Mouse (Mus musculus) midbrain, embryonic 13.5 days (tissue): ENCODE data around the gene Hist2h3c1. TPM values are rescaled to one million over a fixed set of nuclear protein-coding genes. Genes with fewer than 3 reads are reported as not detected.
"Not testable (repeated sequence)": the region's sequence is repeated elsewhere in the genome, so short reads cannot be mapped to it uniquely, and the experiment has no call there.

Experiments used
- ATAC-seq: fragments of 200-750 bp; cut with Nextera tagmentation; 2 replicates; pipeline ENCODE4 v1.8.0; 2017; ENCODE audit warnings: mild to moderate bottlenecking, moderate TSS enrichment, moderate library complexity
- H3K27ac ChIP-seq: fragments of 300-500 bp; sonication (generic); 2 replicates; pipeline ENCODE4 v1.5.1; 2015; ENCODE audit warnings: inconsistent platforms, mild to moderate bottlenecking, moderate library complexity
- H3K27me3 ChIP-seq: fragments of 300-500 bp; sonication (generic); 2 replicates; pipeline ENCODE4 v1.6.1; 2015; ENCODE audit warnings: mild to moderate bottlenecking, inconsistent platforms
- H3K36me3 ChIP-seq: fragments of 300-500 bp; sonication (generic); 2 replicates; pipeline ENCODE4 v1.6.1; 2015; ENCODE audit warnings: mild to moderate bottlenecking, inconsistent platforms
- H3K4me1 ChIP-seq: fragments of 300-500 bp; sonication (generic); replicated peaks from 2 replicates; pipeline ENCODE4 v1.6.1; 2015; ENCODE audit warnings: inconsistent platforms
- H3K4me2 ChIP-seq: fragments of 300-500 bp; sonication (generic); replicated peaks from 2 replicates; pipeline ENCODE4 v1.6.1; 2015; ENCODE audit warnings: moderate library complexity, mild to moderate bottlenecking, inconsistent platforms
- H3K4me3 ChIP-seq: fragments of 300-500 bp; sonication (generic); replicated peaks from 2 replicates; pipeline ENCODE4 v1.5.1; 2015; ENCODE audit warnings: mild to moderate bottlenecking, inconsistent platforms
- H3K9ac ChIP-seq: fragments of 300-500 bp; sonication (generic); replicated peaks from 2 replicates; pipeline ENCODE4 v1.6.1; 2015; ENCODE audit warnings: mild to moderate bottlenecking, inconsistent platforms
- H3K9me3 ChIP-seq: fragments of 300-500 bp; sonication (generic); 2 replicates; pipeline ENCODE4 v1.6.1; 2016; ENCODE audit warnings: mild to moderate bottlenecking, inconsistent platforms
- WGBS: fragments of 180-500 bp; shearing (Covaris S2); methylation state at CpG from one replicate; pipeline ENCODE4 v1.1.7; 2015; 5-methylcytosine and 5-hydroxymethylcytosine counted together
- polyA plus RNA-seq: library from polyadenylated mRNA; unstranded; fragments of >200 nt; fragmentation: Nextera tagmentation; extraction: Ambion mirVana; gene quantifications from 2 replicates; pipeline ENCODE4 v1.2.1, GENCODE M21; 2015

Hist2h3c1 gene
- polyA plus RNA-seq, 1 experiment from 2014 or later: 0.34 TPM

- peak overlapping the region; percentile 98 for H3K27ac ChIP-seq
- peak overlapping the region; percentile 59 for H3K4me3 ChIP-seq
- peaks cover 38% of the 10 kb centered on the region for H3K4me1 ChIP-seq
- H3K9me3 ChIP-seq: no peaks in the 10 kb centered on the region
- no peaks in the 10 kb centered on the region for H3K36me3 ChIP-seq
- ATAC-seq: peak; percentile 44
- 4% methylated on average over 27 of the region's 27 CpGs for WGBS
- peak overlapping the region; percentile 80 for H3K9ac ChIP-seq
- peak overlapping the region; percentile 77 for H3K4me2 ChIP-seq
- H3K27me3 ChIP-seq: no peaks in the 10 kb centered on the region
Measured at GRCm38 (mm10) chr3:96263558-96264403, 17.3 kb downstream of the Hist2h3c1 start.

- H3K9ac ChIP-seq: 0 out of 2 replicates have a peak overlapping the region, but pooled peaks have one; percentile 16
- WGBS: 68% methylated on average over 7 of the region's 7 CpGs
- peak overlapping the region; percentile 77 for H3K4me2 ChIP-seq
Measured at GRCm38 (mm10) chr3:96264404-96264949, 18.0 kb downstream of the Hist2h3c1 start.

GRCm38 (mm10) chr3:96266132-96266710 is 19.7 kb downstream of the Hist2h3c1 start:
- H3K4me2 ChIP-seq: no peak overlapping the region
- H3K27me3 ChIP-seq: no peaks in the 10 kb centered on the region
- H3K27ac ChIP-seq: no peak overlapping the region
- 95% methylated on average over 8 of the region's 8 CpGs for WGBS
- no peak overlapping the region for H3K4me3 ChIP-seq
- H3K9me3 ChIP-seq: no peaks in the 10 kb centered on the region
- H3K9ac ChIP-seq: no peak overlapping the region
- H3K4me1 ChIP-seq: peaks cover 43% of the 10 kb centered on the region
- no peaks in the 10 kb centered on the region for H3K36me3 ChIP-seq
- ATAC-seq: no peak

More at GRCm38 (mm10) chr3:96264404-96264949, 18.0 kb downstream of the Hist2h3c1 start:
- Histone ChIP-seq H3K36me3 (no peaks in the 10 kb centered on the region), H3K27me3 (no peaks in the 10 kb centered on the region), H3K9me3 (no peaks in the 10 kb centered on the region), H3K27ac (peak overlapping the region; percentile 98), H3K4me1 (peaks cover 40% of the 10 kb centered on the region), H3K4me3 (no peak overlapping the region)
- no peak for ATAC-seq

GRCm38 (mm10) chr3:96267541-96267940 is 21.1 kb downstream of the Hist2h3c1 start:
- WGBS: 79% methylated on average over 4 of the region's 4 CpGs
- Histone ChIP-seq H3K4me1 (peaks cover 33% of the 10 kb centered on the region), H3K27me3 (no peaks in the 10 kb centered on the region), H3K4me2 (no peak overlapping the region), H3K36me3 (no peaks in the 10 kb centered on the region), H3K9me3 (no peaks in the 10 kb centered on the region), H3K9ac (no peak overlapping the region), H3K4me3 (no peak overlapping the region), H3K27ac (no peak overlapping the region; the same call in 1 of the 2 replicates)
- ATAC-seq: no peak

GRCm38 (mm10) chr3:96268051-96268775 is 21.7 kb downstream of the Hist2h3c1 start, which contains the start of gene Hist2h3b:
Hist2h3b (plus strand) TSS chr3:96268654.
- 24% methylated on average over 30 of the region's 30 CpGs for WGBS
- H3K4me3 ChIP-seq: peak within 1 kb of the TSS; percentile 50

GRCm38 (mm10) chr3:96268776-96269378 is 22.4 kb downstream of the Hist2h3c1 start:
- peak overlapping the region; percentile 50 for H3K4me3 ChIP-seq
- peak overlapping the region; percentile 77 for H3K4me2 ChIP-seq
- 0% methylated on average over 13 of the region's 44 CpGs for WGBS
- peaks cover 28% of the 10 kb centered on the region for H3K4me1 ChIP-seq
- not testable (repeated sequence) for H3K9me3 ChIP-seq, H3K27me3 ChIP-seq, H3K36me3 ChIP-seq
- peak overlapping the region; percentile 67 for H3K9ac ChIP-seq
- H3K27ac ChIP-seq: peak overlapping the region; percentile 93
- ATAC-seq: peak; percentile 73

More at GRCm38 (mm10) chr3:96268051-96268775, 21.7 kb downstream of the Hist2h3c1 start, which contains the start of gene Hist2h3b:
- H3K4me1 ChIP-seq: peaks cover 32% of the 10 kb centered on the region
- H3K4me2 ChIP-seq: peak within 1 kb of the TSS; percentile 77
- H3K9ac ChIP-seq: peak within 1 kb of the TSS; percentile 67
- H3K27ac ChIP-seq: peak within 1 kb of the TSS; percentile 93
- peak; percentile 57 for ATAC-seq
- no peaks in the 10 kb centered on the region for H3K9me3 ChIP-seq
- no peaks in the 10 kb centered on the region for H3K27me3 ChIP-seq
- no peaks in the 10 kb centered on the region for H3K36me3 ChIP-seq

- peak; percentile 96 for ATAC-seq
- Histone ChIP-seq H3K9me3 (no peaks in the 10 kb centered on the region), H3K27me3 (no peaks in the 10 kb centered on the region), H3K4me3 (peak within 1 kb of the TSS; percentile 50), H3K4me2 (peak within 1 kb of the TSS; percentile 77), H3K36me3 (no peaks in the 10 kb centered on the region), H3K9ac (peak within 1 kb of the TSS; percentile 73), H3K4me1 (peaks cover 18% of the 10 kb centered on the region), H3K27ac (peak within 1 kb of the TSS; percentile 93)
- WGBS: under 1% methylated on average over 45 of the region's 45 CpGs
Measured at GRCm38 (mm10) chr3:96269511-96270474, 23.3 kb downstream of the Hist2h3c1 start, which contains the start of gene Hist2h2bb. Hist2h2bb (plus strand) TSS chr3:96269752.

GRCm38 (mm10) chr3:96273591-96274465 is 27.3 kb downstream of the Hist2h3c1 start:
- H3K9ac ChIP-seq: no peak overlapping the region
- 89% methylated on average over 17 of the region's 17 CpGs for WGBS
- H3K4me2 ChIP-seq: no peak overlapping the region
- H3K36me3 ChIP-seq: no peaks in the 10 kb centered on the region
- peaks cover 15% of the 10 kb centered on the region for H3K4me1 ChIP-seq
- no peak overlapping the region for H3K4me3 ChIP-seq
- ATAC-seq: no peak
- no peaks in the 10 kb centered on the region for H3K9me3 ChIP-seq
- H3K27me3 ChIP-seq: peaks cover 7% of the 10 kb centered on the region; the same call in 1 of the 2 replicates
- H3K27ac ChIP-seq: no peak overlapping the region

GRCm38 (mm10) chr3:96277428-96277799 is 30.9 kb downstream of the Hist2h3c1 start:
- Histone ChIP-seq H3K9me3 (no peaks in the 10 kb centered on the region), H3K9ac (peak overlapping the region; percentile 69), H3K4me1 (peaks cover 9% of the 10 kb centered on the region), H3K27ac (peak overlapping the region; percentile 82), H3K36me3 (no peaks in the 10 kb centered on the region), H3K27me3 (peaks cover 23% of the 10 kb centered on the region), H3K4me3 (peak overlapping the region; percentile 44), H3K4me2 (peak overlapping the region; percentile 66)
- ATAC-seq: no peak; the same call in 1 of the 2 replicates
- 16% methylated on average over 8 of the region's 8 CpGs for WGBS
